Mouse (Mus musculus): ENCODE measurements around the gene Hspb8.

- no peak for TF ChIP-seq CTCF (IDR thresholded peaks at IDR 0.05; ENCODE audit: control insufficient read depth, insufficient read depth, low read length)
- no peak for TF ChIP-seq POLR2A (IDR thresholded peaks at IDR 0.05; ENCODE audit: borderline replicate concordance, control insufficient read depth, low read depth, low read length)
Observed at GRCm38 (mm10) chr5:116453401-116453851, 30.8 kb upstream of the Hspb8 start.

All from bone marrow, adult 2 months (tissue).